Mouse (Mus musculus) hindbrain, embryonic 15.5 days (tissue): ENCODE results near the gene Tarbp1. TPM values are rescaled to one million over a fixed set of nuclear protein-coding genes. Genes with fewer than 3 reads are reported as not detected.
"Not testable (repeated sequence)": the region's sequence is repeated elsewhere in the genome, so short reads cannot be mapped to it uniquely, and the experiment has no call there.

Source experiments
- ATAC-seq: fragments of 200-750 bp; cut with Nextera tagmentation; 2 replicates; pipeline ENCODE4 v1.8.0; 2017; ENCODE audit warnings: low read depth, moderate number of reproducible peaks, moderate TSS enrichment; ENCODE audit not compliant: low FRiP score
- H3K27ac ChIP-seq: fragments of 300-500 bp; sonication (generic); replicated peaks from 2 replicates; pipeline ENCODE4 v1.5.1; 2015; ENCODE audit warnings: mild to moderate bottlenecking, inconsistent platforms
- H3K27me3 ChIP-seq: fragments of 300-500 bp; sonication (generic); 2 replicates; pipeline ENCODE4 v1.6.1; 2015; ENCODE audit warnings: control low read depth, inconsistent platforms
- H3K36me3 ChIP-seq: fragments of 300-500 bp; sonication (generic); 2 replicates; pipeline ENCODE4 v1.6.1; 2015; ENCODE audit warnings: control low read depth, inconsistent platforms
- H3K4me1 ChIP-seq: fragments of 300-500 bp; sonication (generic); replicated peaks from 2 replicates; pipeline ENCODE4 v1.6.1; 2015; ENCODE audit warnings: control low read depth, inconsistent platforms
- H3K4me2 ChIP-seq: fragments of 300-500 bp; sonication (generic); 2 replicates; pipeline ENCODE4 v1.6.1; 2015; ENCODE audit warnings: moderate library complexity, mild to moderate bottlenecking, inconsistent platforms
- H3K4me3 ChIP-seq: fragments of 300-500 bp; sonication (generic); 2 replicates; pipeline ENCODE4 v1.5.1; 2015; ENCODE audit warnings: mild to moderate bottlenecking, inconsistent platforms
- H3K9ac ChIP-seq: fragments of 300-500 bp; sonication (generic); 2 replicates; pipeline ENCODE4 v1.6.1; 2015; ENCODE audit warnings: inconsistent platforms
- H3K9me3 ChIP-seq: fragments of 300-500 bp; sonication (generic); 2 replicates; pipeline ENCODE4 v1.6.1; 2016; ENCODE audit warnings: control low read depth, inconsistent platforms
- WGBS: fragments of 180-500 bp; shearing (Covaris S2); methylation state at CpG from one replicate; pipeline ENCODE4 v1.1.7; 2015; 5-methylcytosine and 5-hydroxymethylcytosine counted together
- polyA plus RNA-seq: library from polyadenylated mRNA; unstranded; fragments of >200 nt; fragmentation: Nextera tagmentation; extraction: Ambion mirVana; gene quantifications from 2 replicates; pipeline ENCODE4 v1.2.1, GENCODE M21; 2015

The Tarbp1 gene
- polyA plus RNA-seq, 1 experiment from 2014 or later, result 1.8 TPM

DNA sequence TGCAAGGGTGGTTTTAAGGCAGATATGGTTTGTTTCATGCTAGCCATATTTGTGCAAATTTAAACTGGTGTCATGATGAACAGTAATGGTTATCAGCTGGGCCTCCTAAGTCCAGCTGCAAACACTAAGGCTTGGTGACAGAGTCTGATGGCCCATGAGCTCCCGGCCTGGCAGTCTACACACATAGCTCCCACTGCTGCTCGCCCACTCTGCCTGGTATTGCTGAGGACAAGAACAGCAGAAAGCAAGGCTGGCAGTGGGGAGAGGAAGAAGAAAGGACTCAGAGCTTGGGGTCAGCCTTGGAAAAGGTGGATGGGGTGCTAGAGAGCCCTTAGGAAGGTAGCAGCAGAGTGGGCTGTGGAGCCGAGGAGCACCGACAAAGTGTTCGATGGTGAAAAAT lies 45.2 kb downstream of the Tarbp1 start:
- Histone ChIP-seq H3K4me2 (no peak overlapping the region), H3K9ac (no peak overlapping the region), H3K9me3 (no peaks in the 10 kb centered on the region), H3K4me1 (no peaks in the 10 kb centered on the region), H3K4me3 (no peak overlapping the region), H3K36me3 (peaks cover 75% of the 10 kb centered on the region), H3K27me3 (no peaks in the 10 kb centered on the region), H3K27ac (no peak overlapping the region)
- WGBS, result 95% methylated on average over 5 of the region's 5 CpGs
- no peak for ATAC-seq

DNA sequence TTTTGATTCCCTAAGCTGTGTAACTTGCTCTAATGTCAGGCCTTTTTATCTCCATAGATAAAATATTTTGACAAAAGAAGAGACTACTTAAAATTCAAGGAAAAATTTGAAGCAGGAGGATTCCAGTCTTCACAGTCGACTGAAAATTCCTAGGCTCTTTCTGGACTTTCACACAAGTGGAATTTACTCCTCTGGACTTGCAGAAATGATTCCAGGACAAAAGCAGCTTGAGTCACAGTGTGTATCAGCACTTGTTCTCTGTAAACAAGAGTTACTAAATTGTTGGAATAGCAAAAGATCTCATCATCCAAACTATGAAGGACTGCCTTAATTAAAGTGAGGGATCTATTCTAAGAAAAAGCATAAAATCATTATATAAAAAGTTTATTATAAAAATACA lies 49.9 kb downstream of the Tarbp1 start:
- peaks cover 46% of the 10 kb centered on the region for H3K36me3 ChIP-seq
- H3K9me3 ChIP-seq, result no peaks in the 10 kb centered on the region
- no peaks in the 10 kb centered on the region for H3K27me3 ChIP-seq
- no peak overlapping the region for H3K4me2 ChIP-seq
- H3K4me1 ChIP-seq, result peaks cover 19% of the 10 kb centered on the region
- WGBS, result 88% methylated on average over 1 of the region's 1 CpGs
- no peak for ATAC-seq
- no peak overlapping the region for H3K9ac ChIP-seq
- H3K27ac ChIP-seq, result no peak overlapping the region
- H3K4me3 ChIP-seq, result no peak overlapping the region

DNA sequence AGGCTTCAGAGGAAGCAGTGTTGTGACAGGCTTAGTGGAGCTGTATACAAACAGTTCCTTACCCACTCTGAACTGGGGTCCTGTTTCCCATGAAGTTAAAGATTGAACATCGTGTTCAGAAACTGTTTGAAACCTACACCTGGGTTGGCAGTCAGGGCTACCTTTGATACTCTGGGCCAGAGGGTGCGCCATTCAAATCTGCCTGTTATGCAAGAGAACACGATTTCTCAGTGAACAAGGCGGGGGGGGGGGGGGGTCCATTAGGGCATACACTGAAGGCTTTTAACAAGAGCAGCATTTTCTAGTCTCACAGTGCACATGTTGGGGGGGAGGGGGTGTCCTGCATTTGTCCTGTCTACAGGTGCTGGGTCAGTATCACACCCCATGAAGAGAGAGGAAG lies 50.7 kb downstream of the Tarbp1 start:
- no peak overlapping the region for H3K4me2 ChIP-seq
- no peak for ATAC-seq
- no peak overlapping the region for H3K9ac ChIP-seq
- no peaks in the 10 kb centered on the region for H3K9me3 ChIP-seq
- peaks cover 19% of the 10 kb centered on the region for H3K4me1 ChIP-seq
- H3K36me3 ChIP-seq, result peaks cover 38% of the 10 kb centered on the region
- no peaks in the 10 kb centered on the region for H3K27me3 ChIP-seq
- 90% methylated on average over 4 of the region's 4 CpGs for WGBS
- H3K4me3 ChIP-seq, result no peak overlapping the region
- H3K27ac ChIP-seq, result no peak overlapping the region

DNA sequence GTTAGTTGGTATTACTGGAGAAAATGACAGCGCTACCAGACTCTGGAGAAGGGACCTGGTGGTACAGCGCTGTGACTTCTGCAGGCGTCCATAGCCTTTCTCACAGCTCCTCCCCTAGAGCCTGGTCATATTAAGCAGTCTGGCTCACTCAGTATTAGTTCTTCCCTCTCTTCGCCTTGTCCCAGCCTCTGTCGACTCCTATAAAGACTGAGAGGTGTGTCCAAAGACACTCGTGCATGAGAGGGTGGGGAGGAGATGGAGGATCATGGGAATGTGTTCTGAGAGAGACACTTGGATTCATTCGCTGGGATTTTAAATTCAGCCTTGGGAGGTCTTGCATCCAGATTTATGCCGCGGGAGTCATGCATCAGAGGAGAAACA lies 52.0 kb downstream of the Tarbp1 start:
- H3K4me2 ChIP-seq, result peak overlapping the region; percentile 64
- peaks cover 19% of the 10 kb centered on the region for H3K4me1 ChIP-seq
- peak overlapping the region; percentile 74 for H3K9ac ChIP-seq
- no peaks in the 10 kb centered on the region for H3K27me3 ChIP-seq
- H3K36me3 ChIP-seq, result peaks cover 26% of the 10 kb centered on the region
- ATAC-seq, result peak; percentile 61; the same call in 1 of the 2 replicates
- WGBS, result 11% methylated on average over 9 of the region's 9 CpGs
- no peaks in the 10 kb centered on the region for H3K9me3 ChIP-seq
- H3K27ac ChIP-seq, result peak overlapping the region; percentile 82
- H3K4me3 ChIP-seq, result peak overlapping the region; percentile 65

DNA sequence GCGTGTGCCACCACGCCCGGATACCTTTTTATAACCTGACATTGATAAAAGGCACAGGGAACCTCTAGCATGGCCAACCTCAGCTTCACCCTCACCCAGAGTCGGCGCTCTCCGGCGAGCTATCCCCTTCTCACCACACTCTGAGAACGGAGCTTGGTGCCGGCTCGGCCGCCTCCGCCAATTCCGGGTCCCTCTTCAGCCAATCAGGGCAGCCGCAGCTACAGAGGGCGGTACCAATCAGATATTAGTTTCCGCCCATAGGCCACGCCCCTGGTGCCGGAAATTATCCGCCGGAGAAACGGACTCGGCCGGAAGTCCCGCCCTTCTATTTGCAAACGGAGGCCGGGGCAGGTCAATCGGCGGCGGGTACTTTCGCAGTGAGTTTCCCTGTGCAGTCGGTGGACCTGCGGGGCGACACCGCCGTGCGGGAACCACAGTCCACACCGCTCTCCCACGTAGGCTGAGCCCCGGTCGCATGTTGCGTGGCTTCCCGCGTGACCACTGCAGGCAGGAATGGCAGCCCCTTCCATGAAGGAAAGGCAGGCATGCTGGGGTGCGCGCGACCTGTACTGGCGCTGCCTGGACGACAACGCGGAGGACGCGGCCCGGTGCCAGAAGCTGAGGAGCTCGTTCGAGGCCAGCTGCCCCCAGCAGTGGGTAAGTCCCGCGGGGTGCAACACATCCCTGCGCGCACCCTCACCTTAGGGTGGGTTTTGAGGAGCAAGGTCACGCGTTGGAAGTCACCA lies 52.5 kb downstream of the Tarbp1 start, which contains the start of gene Coa6:
Gene Coa6 (plus strand): TSS at position 342 of the 746 bp plus-strand sequence.
- WGBS, result under 1% methylated on average over 61 of the region's 61 CpGs
- H3K4me1 ChIP-seq, result peaks cover 19% of the 10 kb centered on the region

DNA sequence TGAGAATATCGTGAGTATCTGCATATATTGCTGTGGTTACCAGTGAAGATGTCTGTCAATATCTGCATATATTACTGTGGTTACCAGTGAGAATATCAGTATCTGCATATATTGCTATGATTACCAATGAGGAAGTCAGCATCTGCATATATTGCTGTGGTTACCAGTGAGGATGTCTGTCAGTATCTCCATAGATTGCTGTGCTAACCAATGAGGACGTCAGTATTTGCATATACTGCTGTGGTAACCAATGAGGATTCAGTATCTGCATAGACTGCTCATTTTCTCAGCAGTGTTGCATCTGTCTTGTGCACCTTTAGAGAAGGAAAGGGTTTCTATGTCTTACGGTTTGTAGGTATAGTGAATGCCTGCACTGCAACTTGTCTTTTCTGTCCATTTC lies 54.0 kb downstream of the Tarbp1 start:
- no peak overlapping the region for H3K4me2 ChIP-seq
- no peak overlapping the region for H3K4me3 ChIP-seq
- no peaks in the 10 kb centered on the region for H3K27me3 ChIP-seq
- no peak overlapping the region for H3K27ac ChIP-seq
- peaks cover 19% of the 10 kb centered on the region for H3K4me1 ChIP-seq
- peaks cover 7% of the 10 kb centered on the region for H3K36me3 ChIP-seq
- H3K9me3 ChIP-seq, result no peaks in the 10 kb centered on the region
- ATAC-seq, result no peak
- H3K9ac ChIP-seq, result no peak overlapping the region
- WGBS, result 80% methylated on average over 3 of the region's 3 CpGs

More for the DNA sequence above, 52.5 kb downstream of the Tarbp1 start, which contains the start of gene Coa6:
- peak within 1 kb of the TSS; percentile 64 for H3K4me2 ChIP-seq
- ATAC-seq, result peak; percentile 99
- peak within 1 kb of the TSS; percentile 74 for H3K9ac ChIP-seq
- peak within 1 kb of the TSS; percentile 65 for H3K4me3 ChIP-seq
- peaks cover 22% of the 10 kb centered on the region for H3K36me3 ChIP-seq
- H3K9me3 ChIP-seq, result no peaks in the 10 kb centered on the region
- peak within 1 kb of the TSS; percentile 82 for H3K27ac ChIP-seq
- H3K27me3 ChIP-seq, result no peaks in the 10 kb centered on the region

DNA sequence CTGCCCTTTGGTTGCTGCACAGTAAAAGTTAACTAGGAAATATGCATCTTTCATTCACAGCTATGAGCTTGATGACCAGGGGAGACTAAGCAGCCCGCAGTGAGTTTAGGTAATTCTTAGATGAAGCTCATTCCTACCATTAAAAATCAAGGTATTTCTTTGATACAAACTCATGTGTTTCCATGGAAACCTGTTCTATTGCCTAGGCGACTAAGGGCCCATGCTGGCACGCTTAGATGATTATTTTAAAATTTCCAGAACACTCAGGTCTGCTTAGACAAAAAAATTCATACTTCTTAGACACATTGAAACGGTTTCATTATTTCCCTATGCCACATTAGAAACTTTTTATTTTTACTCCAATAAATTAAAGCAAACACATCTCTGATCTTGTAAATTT lies 69.8 kb downstream of the Tarbp1 start:
- no peak for ATAC-seq
- Histone ChIP-seq H3K27ac (no peak overlapping the region), H3K36me3 (no peaks in the 10 kb centered on the region), H3K4me1 (0 out of 2 replicates have a peak, but pooled peaks cover 3% of the 10 kb centered on the region), H3K4me3 (no peak overlapping the region), H3K9ac (no peak overlapping the region), H3K27me3 (no peaks in the 10 kb centered on the region), H3K4me2 (no peak overlapping the region), H3K9me3 (no peaks in the 10 kb centered on the region)
- WGBS, result 66% methylated on average over 4 of the region's 4 CpGs

DNA sequence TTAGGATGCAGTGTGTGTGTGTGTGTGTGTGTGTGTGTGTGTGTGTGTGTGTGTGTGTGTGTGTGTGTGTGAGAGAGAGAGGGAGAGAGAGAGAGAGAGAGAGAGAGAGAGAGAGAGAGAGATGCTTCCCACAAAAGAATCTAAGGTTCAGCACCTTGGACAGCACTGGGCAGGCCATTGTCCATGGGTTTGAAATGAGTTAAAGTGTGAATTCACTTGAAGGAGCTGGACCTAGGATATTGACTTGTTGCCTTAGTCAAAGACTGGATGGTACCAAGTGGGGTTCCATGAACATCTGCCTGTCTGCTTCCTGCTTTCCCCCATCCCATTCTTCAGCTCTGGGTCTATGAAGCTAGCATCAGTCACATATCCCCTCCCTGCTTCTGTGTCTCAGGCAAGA lies 70.3 kb downstream of the Tarbp1 start:
- not testable (repeated sequence) for H3K9ac ChIP-seq, H3K4me1 ChIP-seq, H3K36me3 ChIP-seq, H3K4me2 ChIP-seq, H3K27ac ChIP-seq, H3K9me3 ChIP-seq, H3K27me3 ChIP-seq, ATAC-seq, H3K4me3 ChIP-seq

DNA sequence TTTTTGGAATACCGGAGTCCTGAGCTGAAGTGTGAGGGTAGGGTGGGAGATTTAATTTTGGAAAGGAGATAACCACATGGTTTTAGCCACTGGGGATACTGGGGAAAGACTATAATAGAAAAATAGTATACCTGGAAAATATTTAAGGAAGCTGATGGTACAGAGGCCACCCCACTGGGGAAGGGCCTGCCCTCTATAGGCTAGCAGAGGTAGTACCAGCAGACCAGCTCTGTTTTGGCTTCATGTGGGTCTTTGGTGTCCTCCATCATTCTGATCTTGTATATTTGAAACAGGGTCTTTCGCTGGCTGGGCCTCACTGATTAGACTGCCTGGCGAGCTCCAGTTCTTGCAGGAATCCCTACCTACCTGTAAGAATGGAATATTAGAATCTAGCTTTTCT lies 76.5 kb downstream of the Tarbp1 start:
- no peak for ATAC-seq
- no peaks in the 10 kb centered on the region for H3K9me3 ChIP-seq
- H3K4me3 ChIP-seq, result no peak overlapping the region
- H3K27me3 ChIP-seq, result no peaks in the 10 kb centered on the region
- H3K9ac ChIP-seq, result no peak overlapping the region
- H3K4me1 ChIP-seq, result 0 out of 2 replicates have a peak, but pooled peaks cover 6% of the 10 kb centered on the region
- no peak overlapping the region for H3K4me2 ChIP-seq
- no peaks in the 10 kb centered on the region for H3K36me3 ChIP-seq
- no peak overlapping the region for H3K27ac ChIP-seq
- 72% methylated on average over 3 of the region's 3 CpGs for WGBS

DNA sequence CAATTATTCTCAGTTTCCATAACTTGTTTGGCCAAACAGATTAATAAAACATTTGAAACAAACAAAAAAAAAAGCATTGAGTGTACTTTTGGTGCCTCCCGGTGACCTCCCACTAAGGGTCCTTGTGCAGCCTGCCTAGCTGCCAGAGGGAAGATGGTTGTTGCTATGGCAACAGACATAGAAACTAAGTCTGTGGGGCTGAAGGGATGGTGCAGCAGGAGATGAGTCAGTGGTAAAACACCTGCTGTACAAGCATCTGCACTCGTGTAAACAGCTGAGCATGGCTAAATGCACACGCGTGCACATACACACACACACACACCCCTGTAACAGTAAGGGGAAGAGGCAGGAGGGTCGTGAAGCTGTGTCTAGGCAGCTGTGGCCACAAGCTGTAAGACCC lies 78.9 kb downstream of the Tarbp1 start:
- 0 out of 2 replicates have a peak, but pooled peaks have one; percentile 42 for ATAC-seq
- no peak overlapping the region for H3K4me3 ChIP-seq
- H3K4me2 ChIP-seq, result no peak overlapping the region
- H3K9me3 ChIP-seq, result no peaks in the 10 kb centered on the region
- H3K4me1 ChIP-seq, result 0 out of 2 replicates have a peak, but pooled peaks cover 6% of the 10 kb centered on the region
- no peak overlapping the region for H3K9ac ChIP-seq
- H3K27ac ChIP-seq, result no peak overlapping the region
- 33% methylated on average over 5 of the region's 5 CpGs for WGBS
- H3K36me3 ChIP-seq, result no peaks in the 10 kb centered on the region
- H3K27me3 ChIP-seq, result no peaks in the 10 kb centered on the region

DNA sequence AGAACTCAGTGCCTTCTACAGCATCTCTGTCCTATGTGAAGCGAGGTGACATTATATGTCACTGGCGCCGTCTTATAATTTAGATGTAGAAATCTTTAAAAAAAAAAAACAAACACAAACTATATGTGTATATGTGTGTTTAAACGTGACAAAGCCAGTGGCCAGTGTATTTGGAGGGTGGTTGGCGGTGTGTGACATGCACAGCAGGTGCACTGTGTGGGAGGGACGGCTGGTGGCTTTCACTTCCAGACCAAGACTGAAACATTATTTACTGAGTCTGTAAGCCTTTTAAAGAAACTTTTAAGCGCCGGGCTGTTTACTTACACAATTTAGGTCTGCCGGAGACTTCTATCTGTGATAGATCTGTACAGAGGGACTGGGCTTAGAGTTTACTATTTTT lies 79.5 kb downstream of the Tarbp1 start:
- no peak for ATAC-seq
- 66% methylated on average over 9 of the region's 9 CpGs for WGBS
- no peaks in the 10 kb centered on the region for H3K27me3 ChIP-seq

DNA sequence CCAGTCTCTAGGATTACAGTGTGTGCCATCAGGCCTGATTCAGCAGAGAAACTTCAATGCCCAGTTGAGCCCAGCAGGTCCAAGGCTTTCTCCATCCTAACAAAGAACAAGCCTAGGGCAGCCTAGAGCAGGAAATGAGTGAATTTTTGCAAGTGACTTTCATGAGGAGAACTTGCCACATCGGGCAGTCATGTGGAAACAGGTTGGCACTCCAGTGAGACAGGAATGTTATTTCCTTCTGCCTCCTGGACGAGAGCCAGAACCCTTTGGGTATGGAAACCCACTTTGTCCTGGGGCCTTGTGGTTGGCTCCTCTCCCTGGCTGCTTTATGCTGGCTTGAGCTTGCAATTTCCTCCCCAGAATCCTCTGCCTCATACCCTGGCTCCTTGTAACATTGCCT lies 83.3 kb downstream of the Tarbp1 start:
- 0 out of 2 replicates have a peak, but pooled peaks cover 6% of the 10 kb centered on the region for H3K4me1 ChIP-seq
- H3K4me3 ChIP-seq, result no peak overlapping the region
- H3K4me2 ChIP-seq, result no peak overlapping the region
- no peaks in the 10 kb centered on the region for H3K9me3 ChIP-seq
- no peaks in the 10 kb centered on the region for H3K27me3 ChIP-seq
- 0 out of 2 replicates have a peak, but pooled peaks have one; percentile 51 for ATAC-seq
- H3K27ac ChIP-seq, result no peak overlapping the region
- H3K36me3 ChIP-seq, result no peaks in the 10 kb centered on the region
- no peak overlapping the region for H3K9ac ChIP-seq
- 64% methylated on average over 2 of the region's 2 CpGs for WGBS

More for the DNA sequence above, 79.5 kb downstream of the Tarbp1 start:
- H3K4me3 ChIP-seq, result no peak overlapping the region
- H3K9ac ChIP-seq, result no peak overlapping the region
- 0 out of 2 replicates have a peak, but pooled peaks cover 6% of the 10 kb centered on the region for H3K4me1 ChIP-seq
- no peak overlapping the region for H3K4me2 ChIP-seq
- H3K27ac ChIP-seq, result no peak overlapping the region
- no peaks in the 10 kb centered on the region for H3K9me3 ChIP-seq
- no peaks in the 10 kb centered on the region for H3K36me3 ChIP-seq
